Mouse (Mus musculus) forebrain, embryonic 13.5 days (tissue): ENCODE measurements around the gene Sptbn1. TPM values are rescaled to one million over a fixed set of nuclear protein-coding genes. Genes with fewer than 3 reads are reported as not detected.

Experiments
- ATAC-seq: fragments of 200-750 bp; cut with Nextera tagmentation; 2 replicates; pipeline ENCODE4 v1.8.0; 2017
- H3K27ac ChIP-seq: fragments of 300-500 bp; sonication (generic); 2 replicates; pipeline ENCODE4 v1.5.1; 2015; ENCODE audit warnings: inconsistent platforms, mild to moderate bottlenecking, moderate library complexity
- H3K27me3 ChIP-seq: fragments of 300-500 bp; sonication (generic); 2 replicates; pipeline ENCODE4 v1.6.1; 2015; ENCODE audit warnings: mild to moderate bottlenecking, inconsistent platforms
- H3K36me3 ChIP-seq: fragments of 300-500 bp; sonication (generic); 2 replicates; pipeline ENCODE4 v1.6.1; 2015; ENCODE audit warnings: mild to moderate bottlenecking, inconsistent platforms; ENCODE audit not compliant: poor library complexity, severe bottlenecking
- H3K4me1 ChIP-seq: fragments of 300-500 bp; sonication (generic); 2 replicates; pipeline ENCODE4 v1.6.1; 2015; ENCODE audit warnings: inconsistent platforms
- H3K4me2 ChIP-seq: fragments of 300-500 bp; sonication (generic); 2 replicates; pipeline ENCODE4 v1.6.1; 2015; ENCODE audit warnings: inconsistent platforms, mild to moderate bottlenecking, moderate library complexity
- H3K4me3 ChIP-seq: fragments of 300-500 bp; sonication (generic); 2 replicates; pipeline ENCODE4 v1.5.1; 2015; ENCODE audit warnings: mild to moderate bottlenecking, inconsistent platforms
- H3K9ac ChIP-seq: fragments of 300-500 bp; sonication (generic); 2 replicates; pipeline ENCODE4 v1.6.1; 2015; ENCODE audit warnings: mild to moderate bottlenecking, inconsistent platforms
- H3K9me3 ChIP-seq: fragments of 300-500 bp; sonication (generic); replicated peaks from 2 replicates; pipeline ENCODE4 v1.6.1; 2016; ENCODE audit warnings: inconsistent platforms
- WGBS: fragments of 180-500 bp; shearing (Covaris S2); methylation state at CpG from one replicate; pipeline ENCODE4 v1.1.7; 2015; 5-methylcytosine and 5-hydroxymethylcytosine counted together
- polyA plus RNA-seq: library from polyadenylated mRNA; unstranded; fragments of >200 nt; fragmentation: Nextera tagmentation; extraction: Ambion mirVana; gene quantifications from 2 replicates; pipeline ENCODE4 v1.2.1, GENCODE M21; 2015

Sptbn1 gene
- polyA plus RNA-seq, 1 experiment from 2014 or later: 85.6 TPM

DNA sequence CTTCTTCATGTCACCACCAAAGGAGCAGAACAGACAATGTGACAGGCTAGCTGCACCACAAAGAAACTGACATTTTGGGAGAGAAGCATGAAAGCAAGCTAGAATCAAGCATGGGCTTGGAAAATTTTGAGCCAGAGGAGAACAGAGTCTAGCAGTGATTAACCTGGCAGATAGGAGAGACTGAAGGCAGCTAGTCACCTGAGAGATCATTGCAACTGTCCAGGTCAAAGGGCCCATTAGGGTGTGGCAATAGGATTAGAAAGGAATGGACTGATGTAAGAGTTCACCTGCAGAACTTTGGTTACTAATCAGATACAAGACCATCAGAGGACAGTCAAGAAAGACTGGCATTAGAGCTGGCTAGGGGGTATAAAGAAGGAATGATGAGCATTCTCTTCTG is 67.6 kb downstream of the Sptbn1 start:
- Histone ChIP-seq H3K36me3 (peaks cover 4% of the 10 kb centered on the region; the same call in 1 of the 2 replicates), H3K27ac (no peak overlapping the region), H3K4me2 (no peak overlapping the region), H3K4me1 (peaks cover 14% of the 10 kb centered on the region), H3K9ac (no peak overlapping the region), H3K4me3 (no peak overlapping the region), H3K9me3 (no peaks in the 10 kb centered on the region), H3K27me3 (no peaks in the 10 kb centered on the region)
- ATAC-seq: no peak

DNA sequence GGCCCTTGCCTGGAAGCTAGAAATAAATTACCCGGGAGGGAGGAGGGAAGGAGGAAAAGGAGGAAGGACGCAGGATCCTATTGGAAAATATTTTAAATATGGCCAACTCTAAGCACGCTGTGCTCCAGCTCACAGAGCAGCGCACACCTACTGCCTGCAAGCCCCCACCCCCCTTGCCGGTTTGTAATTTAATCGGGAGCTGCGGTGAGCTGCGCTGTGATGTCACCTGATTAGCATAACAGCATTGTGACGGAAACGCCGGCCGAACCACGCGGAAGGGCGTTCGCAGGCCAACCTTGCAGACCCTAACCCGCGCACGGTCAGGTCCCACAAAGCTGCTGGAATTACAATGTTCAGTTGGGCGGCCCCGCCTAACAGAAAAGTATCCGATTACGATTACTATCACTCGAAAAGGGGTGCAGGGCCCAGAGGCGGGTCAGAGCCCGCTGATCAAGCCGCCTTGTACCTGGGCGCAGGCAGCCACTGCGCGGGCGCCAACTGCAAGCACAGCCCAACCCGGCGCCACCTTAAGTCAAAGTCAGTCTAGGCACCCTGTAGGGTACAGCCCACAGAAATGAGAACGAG is 69.8 kb downstream of the Sptbn1 start:
- under 1% methylated on average over 34 of the region's 34 CpGs for WGBS
- peak; percentile 94 for ATAC-seq
- peak overlapping the region; percentile 69 for H3K9ac ChIP-seq
- H3K4me3 ChIP-seq: peak overlapping the region; percentile 52
- peaks cover 4% of the 10 kb centered on the region; the same call in 1 of the 2 replicates for H3K36me3 ChIP-seq
- peak overlapping the region; percentile 38; the same call in 1 of the 2 replicates for H3K27ac ChIP-seq
- H3K4me1 ChIP-seq: peaks cover 14% of the 10 kb centered on the region
- peak overlapping the region; percentile 86 for H3K4me2 ChIP-seq
- no peaks in the 10 kb centered on the region for H3K27me3 ChIP-seq
- no peaks in the 10 kb centered on the region for H3K9me3 ChIP-seq

DNA sequence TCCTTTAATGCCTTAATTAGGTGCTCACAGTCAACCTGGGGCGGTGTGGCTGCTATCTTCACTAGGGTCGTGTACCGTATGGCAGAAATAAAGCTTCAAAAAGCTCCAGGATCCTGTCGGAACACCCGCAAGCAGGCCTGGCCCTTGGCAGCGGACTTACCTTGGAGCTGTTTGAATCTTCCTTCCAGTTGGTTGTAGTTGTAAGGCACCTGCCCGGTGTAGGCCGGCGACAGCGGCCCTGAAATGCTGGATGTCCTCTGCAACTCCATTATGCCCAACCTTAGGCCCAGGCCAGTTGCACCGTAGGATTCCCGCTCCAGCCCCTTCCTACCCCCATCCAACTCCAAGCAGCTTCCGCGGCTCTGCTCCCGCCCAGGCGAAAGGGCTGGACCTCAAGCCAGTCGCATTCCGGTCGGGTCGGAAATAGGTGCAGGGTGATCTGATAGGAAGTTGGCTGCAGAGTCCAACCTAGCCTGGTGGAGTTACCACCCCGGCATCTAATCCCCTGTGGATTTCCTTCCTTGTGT is 70.3 kb downstream of the Sptbn1 start:
- peak; percentile 71 for ATAC-seq
- Histone ChIP-seq H3K36me3 (peaks cover 4% of the 10 kb centered on the region; the same call in 1 of the 2 replicates), H3K27me3 (no peaks in the 10 kb centered on the region), H3K27ac (no peak overlapping the region), H3K9ac (peak overlapping the region; percentile 69), H3K4me2 (peak overlapping the region; percentile 86), H3K4me3 (peak overlapping the region; percentile 52), H3K9me3 (no peaks in the 10 kb centered on the region), H3K4me1 (peaks cover 14% of the 10 kb centered on the region)
- WGBS: 3% methylated on average over 21 of the region's 21 CpGs

DNA sequence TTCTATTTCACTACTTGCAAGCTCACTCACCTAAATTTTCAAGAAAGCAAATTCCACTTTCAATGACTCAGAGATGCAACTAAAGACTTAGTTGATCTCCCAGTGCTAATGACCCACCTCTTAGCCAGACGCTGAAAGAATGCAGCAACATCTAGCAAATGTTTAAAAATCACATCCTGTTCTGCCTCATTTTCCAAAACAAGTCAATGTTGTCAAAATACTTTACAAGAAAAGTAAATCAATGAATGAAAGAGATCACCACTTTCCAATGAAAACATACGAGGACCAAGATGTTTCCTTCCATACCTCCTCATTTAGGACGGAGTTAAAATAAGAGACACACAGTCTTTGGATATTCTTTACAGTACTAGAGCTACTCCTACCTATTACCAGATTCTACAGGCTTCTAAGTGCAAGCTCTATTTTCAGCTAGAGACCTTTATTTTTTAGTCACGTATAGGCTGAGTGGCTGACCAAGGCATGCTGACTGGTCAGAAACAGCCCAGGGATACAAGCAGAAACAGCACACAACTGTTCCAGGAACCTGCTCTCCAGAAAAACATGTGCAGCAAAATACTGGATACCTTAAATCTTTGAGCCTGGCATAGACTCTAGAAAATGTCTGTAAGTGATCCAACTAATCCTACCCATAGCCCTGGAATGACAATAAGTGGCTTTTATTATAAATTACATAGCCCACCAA is 71.5 kb downstream of the Sptbn1 start:
- 74% methylated on average over 4 of the region's 4 CpGs for WGBS
- no peak for ATAC-seq
- Histone ChIP-seq H3K4me1 (peaks cover 14% of the 10 kb centered on the region), H3K27me3 (no peaks in the 10 kb centered on the region), H3K9ac (no peak overlapping the region), H3K36me3 (no peaks in the 10 kb centered on the region), H3K4me2 (no peak overlapping the region), H3K9me3 (no peaks in the 10 kb centered on the region), H3K27ac (no peak overlapping the region), H3K4me3 (no peak overlapping the region)

DNA sequence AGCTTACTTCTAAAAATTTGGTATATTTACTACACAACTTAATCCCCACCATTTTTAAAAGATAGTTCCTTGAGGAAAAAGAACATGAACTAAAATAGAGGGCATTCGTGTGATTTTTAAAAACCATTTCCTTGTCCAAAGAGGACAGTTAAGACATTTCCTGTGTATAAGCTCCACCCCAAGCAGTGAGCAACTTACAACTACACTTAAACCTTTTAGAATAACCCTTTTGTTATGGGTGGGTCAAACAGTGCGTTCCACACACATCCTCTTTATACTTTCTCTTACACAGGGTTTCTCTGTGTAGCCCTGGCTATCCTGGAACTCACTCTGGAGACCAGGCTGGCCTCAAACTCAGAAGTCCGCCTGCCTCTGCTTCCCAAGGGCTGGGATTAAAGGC is 72.2 kb downstream of the Sptbn1 start:
- 81% methylated on average over 3 of the region's 3 CpGs for WGBS
- no peak for ATAC-seq
- no peak overlapping the region for H3K4me2 ChIP-seq

DNA sequence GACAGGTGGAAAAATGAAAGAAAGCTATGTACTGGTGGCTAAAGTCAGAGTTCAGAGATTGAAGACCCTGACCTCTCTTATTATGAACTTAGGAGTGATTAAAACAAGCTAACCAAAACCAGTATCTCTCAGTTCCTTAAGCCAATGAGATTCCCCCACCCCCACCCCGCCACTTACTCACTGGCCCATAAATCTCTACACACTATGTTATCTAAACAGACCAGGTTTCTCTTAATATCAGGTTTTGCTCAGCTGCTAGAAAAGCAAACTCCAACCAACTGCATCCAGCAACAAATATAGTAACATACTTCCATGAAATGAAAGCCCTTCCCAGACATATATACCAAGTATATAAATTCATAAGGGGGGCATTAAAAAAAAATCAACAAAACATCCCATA is 73.2 kb downstream of the Sptbn1 start:
- no peaks in the 10 kb centered on the region for H3K9me3 ChIP-seq
- WGBS: 82% methylated on average over 1 of the region's 1 CpGs
- H3K4me3 ChIP-seq: no peak overlapping the region
- no peaks in the 10 kb centered on the region for H3K36me3 ChIP-seq
- no peak overlapping the region for H3K4me2 ChIP-seq
- no peak overlapping the region for H3K27ac ChIP-seq
- peaks cover 14% of the 10 kb centered on the region for H3K4me1 ChIP-seq
- no peak overlapping the region for H3K9ac ChIP-seq
- no peak for ATAC-seq
- H3K27me3 ChIP-seq: no peaks in the 10 kb centered on the region

More for the DNA sequence above, 72.2 kb downstream of the Sptbn1 start:
- H3K27me3 ChIP-seq: no peaks in the 10 kb centered on the region
- H3K9ac ChIP-seq: no peak overlapping the region
- no peak overlapping the region for H3K27ac ChIP-seq
- no peaks in the 10 kb centered on the region for H3K9me3 ChIP-seq
- no peaks in the 10 kb centered on the region for H3K36me3 ChIP-seq
- no peak overlapping the region for H3K4me3 ChIP-seq
- peaks cover 14% of the 10 kb centered on the region for H3K4me1 ChIP-seq

DNA sequence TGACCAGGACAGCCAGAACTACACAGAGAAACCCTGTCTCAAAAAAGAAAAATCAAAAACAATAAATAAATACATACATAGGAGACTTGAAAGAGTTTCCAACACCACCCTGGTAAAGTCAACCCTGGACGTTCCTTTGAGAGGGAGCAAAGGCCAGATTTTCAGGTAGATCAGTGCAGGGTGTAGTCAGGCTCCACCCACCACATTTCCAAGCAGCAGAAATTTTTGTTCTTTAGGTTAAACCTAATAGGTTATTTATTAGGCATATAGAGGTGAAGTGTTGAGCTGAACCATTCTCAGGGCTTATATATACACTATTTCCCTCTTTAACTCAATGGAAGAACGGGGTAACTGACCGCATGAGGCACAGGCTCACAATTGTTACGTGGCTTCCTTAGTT is 77.0 kb downstream of the Sptbn1 start:
- Histone ChIP-seq H3K4me1 (peaks cover 8% of the 10 kb centered on the region), H3K27me3 (no peaks in the 10 kb centered on the region), H3K9me3 (no peaks in the 10 kb centered on the region), H3K4me2 (no peak overlapping the region), H3K36me3 (no peaks in the 10 kb centered on the region), H3K4me3 (no peak overlapping the region), H3K9ac (no peak overlapping the region), H3K27ac (no peak overlapping the region)
- no peak for ATAC-seq
- 91% methylated on average over 4 of the region's 4 CpGs for WGBS

DNA sequence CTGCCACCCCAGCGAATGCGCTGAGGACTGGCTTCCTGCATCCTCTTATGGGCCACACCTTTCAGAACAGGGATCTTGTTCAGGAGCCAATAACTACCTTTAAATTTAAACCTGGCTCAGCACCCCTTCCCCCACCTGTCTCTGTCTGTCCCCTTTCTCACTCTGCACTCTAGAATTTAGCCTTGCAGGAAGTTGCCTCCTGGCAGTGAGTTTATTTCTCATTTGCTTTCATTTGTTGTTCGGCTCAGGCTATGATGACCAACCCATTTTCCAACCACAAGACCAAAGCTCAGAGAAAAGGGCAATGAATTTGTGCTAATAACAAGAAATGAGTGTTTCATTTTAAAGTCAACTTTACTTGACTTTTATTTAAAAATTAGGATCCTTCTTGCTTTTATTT is 77.9 kb downstream of the Sptbn1 start:
- H3K4me1 ChIP-seq: peaks cover 8% of the 10 kb centered on the region
- no peak overlapping the region for H3K4me2 ChIP-seq
- no peak overlapping the region for H3K4me3 ChIP-seq
- H3K36me3 ChIP-seq: no peaks in the 10 kb centered on the region
- 93% methylated on average over 3 of the region's 3 CpGs for WGBS
- H3K27ac ChIP-seq: no peak overlapping the region
- ATAC-seq: no peak
- H3K27me3 ChIP-seq: no peaks in the 10 kb centered on the region
- no peak overlapping the region for H3K9ac ChIP-seq
- no peaks in the 10 kb centered on the region for H3K9me3 ChIP-seq

DNA sequence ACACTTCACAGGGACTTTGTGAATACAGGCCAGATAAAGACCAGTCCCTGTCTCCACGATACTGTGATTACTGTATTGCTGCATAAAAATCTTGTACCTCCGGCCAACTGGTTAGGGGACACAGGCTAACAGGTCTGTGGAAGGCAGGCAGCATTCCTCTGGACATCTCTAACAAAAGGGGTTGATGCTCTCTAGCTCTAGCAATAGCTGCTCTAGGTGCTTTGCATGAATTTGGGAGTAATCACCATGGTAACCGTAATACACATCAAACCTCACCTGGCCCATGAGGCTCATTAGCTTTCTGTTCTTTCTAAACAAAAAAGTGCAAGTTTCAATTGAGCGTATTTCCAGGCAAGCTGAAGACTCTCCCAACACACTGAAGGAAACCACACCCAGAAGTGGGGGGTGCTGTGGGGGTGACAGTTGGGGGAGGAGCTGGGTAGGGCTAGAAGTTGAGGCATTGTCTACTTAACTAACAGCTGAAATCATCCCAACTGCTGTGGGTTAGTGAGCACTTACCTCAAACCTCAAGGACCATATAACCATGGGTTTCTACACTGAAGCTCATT is 81.0 kb downstream of the Sptbn1 start:
- Histone ChIP-seq H3K27me3 (no peaks in the 10 kb centered on the region), H3K27ac (no peak overlapping the region), H3K36me3 (no peaks in the 10 kb centered on the region), H3K4me1 (peaks cover 8% of the 10 kb centered on the region), H3K9me3 (no peaks in the 10 kb centered on the region), H3K4me3 (no peak overlapping the region), H3K4me2 (no peak overlapping the region), H3K9ac (no peak overlapping the region)
- WGBS: 50% methylated on average over 4 of the region's 4 CpGs
- no peak for ATAC-seq

DNA sequence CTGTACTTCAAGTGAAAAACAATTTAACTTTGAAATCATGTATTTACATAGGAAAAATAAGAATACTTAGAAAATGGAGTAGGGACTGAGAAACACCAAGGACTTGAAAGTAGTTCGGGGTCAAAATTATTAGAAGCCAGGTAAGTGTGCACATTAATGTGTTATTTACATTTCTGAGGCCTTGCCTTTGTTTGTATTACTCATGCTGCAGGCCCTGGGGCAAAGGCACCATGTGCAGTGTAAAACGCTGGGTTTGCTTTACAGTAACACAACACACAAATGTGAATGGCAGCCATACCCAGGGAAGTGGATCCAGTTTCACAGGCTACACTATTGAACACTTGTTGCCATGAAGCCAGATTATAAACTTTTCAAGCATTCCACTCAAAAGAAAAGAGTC is 83.4 kb downstream of the Sptbn1 start:
- H3K9ac ChIP-seq: no peak overlapping the region
- no peak overlapping the region for H3K4me2 ChIP-seq
- H3K4me1 ChIP-seq: peaks cover 8% of the 10 kb centered on the region
- H3K4me3 ChIP-seq: no peak overlapping the region
- H3K27ac ChIP-seq: no peak overlapping the region
- no peaks in the 10 kb centered on the region for H3K27me3 ChIP-seq
- no peaks in the 10 kb centered on the region for H3K36me3 ChIP-seq
- no peaks in the 10 kb centered on the region for H3K9me3 ChIP-seq
- 81% methylated on average over 2 of the region's 2 CpGs for WGBS
- no peak for ATAC-seq

DNA sequence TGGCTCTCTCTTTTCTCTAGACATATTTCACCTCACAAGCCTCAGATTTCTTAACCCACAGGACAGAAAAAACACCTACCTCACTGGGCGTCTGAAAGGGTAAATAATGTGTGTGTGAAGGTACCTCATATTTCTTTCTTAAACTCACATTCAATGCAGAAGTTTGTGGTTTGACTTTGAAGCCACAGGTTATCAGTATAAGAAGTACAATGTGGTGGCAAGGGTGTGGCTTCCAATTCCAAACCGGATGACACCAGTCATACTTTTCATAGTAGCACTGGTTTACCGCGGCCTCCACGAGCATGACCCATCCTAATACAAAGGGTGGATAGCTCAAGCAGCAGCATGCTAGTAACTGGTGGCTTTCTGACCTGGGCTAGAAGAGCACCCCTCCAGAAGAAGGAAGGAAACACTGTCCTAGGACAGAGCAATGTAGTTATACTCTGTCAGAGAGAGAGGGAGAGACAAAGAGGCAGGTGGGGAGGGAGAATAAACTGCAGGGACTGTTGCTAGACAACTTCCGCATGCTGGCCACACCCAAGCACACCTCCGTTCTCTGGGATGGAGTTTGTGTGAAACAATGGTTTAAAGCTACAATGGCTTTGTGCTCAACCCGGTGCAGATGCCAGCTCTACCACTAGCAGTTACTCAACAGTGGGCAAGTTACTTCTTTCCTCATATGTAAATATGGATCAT is 85.1 kb downstream of the Sptbn1 start:
- Histone ChIP-seq H3K36me3 (no peaks in the 10 kb centered on the region), H3K4me1 (peaks cover 8% of the 10 kb centered on the region), H3K4me3 (no peak overlapping the region), H3K27ac (no peak overlapping the region), H3K4me2 (no peak overlapping the region), H3K27me3 (0 out of 2 replicates have a peak, but pooled peaks cover under 1% of the 10 kb centered on the region), H3K9ac (no peak overlapping the region), H3K9me3 (no peaks in the 10 kb centered on the region)
- ATAC-seq: no peak
- WGBS: 88% methylated on average over 8 of the region's 8 CpGs

DNA sequence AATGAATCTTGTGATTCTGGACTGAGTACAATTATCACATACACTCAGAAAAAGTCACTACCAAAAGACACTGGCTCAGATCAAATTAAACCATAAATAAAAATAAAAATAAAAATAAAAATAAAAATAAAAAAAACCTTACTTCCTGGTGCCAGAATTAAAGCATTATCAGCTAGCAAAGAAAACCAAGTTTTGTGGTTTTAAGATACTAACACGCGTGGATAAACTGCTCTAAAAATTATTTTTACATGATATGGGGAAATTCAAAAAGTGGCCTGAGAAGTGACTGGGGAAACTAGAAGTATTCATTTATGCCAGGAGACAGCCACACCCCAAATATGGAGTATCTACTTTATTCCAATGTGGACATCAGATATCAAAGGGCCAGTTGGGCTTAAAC is 89.8 kb downstream of the Sptbn1 start:
- peaks cover 16% of the 10 kb centered on the region for H3K4me1 ChIP-seq
- H3K4me2 ChIP-seq: no peak overlapping the region
- no peak for ATAC-seq
- no peaks in the 10 kb centered on the region for H3K36me3 ChIP-seq
- H3K4me3 ChIP-seq: no peak overlapping the region
- no peak overlapping the region for H3K9ac ChIP-seq
- WGBS: 98% methylated on average over 2 of the region's 2 CpGs
- no peak overlapping the region for H3K27ac ChIP-seq
- H3K9me3 ChIP-seq: no peaks in the 10 kb centered on the region
- 0 out of 2 replicates have a peak, but pooled peaks cover 3% of the 10 kb centered on the region for H3K27me3 ChIP-seq
